Mouse (Mus musculus): ENCODE results near the gene Nynrin. TPM values are rescaled to one million over a fixed set of nuclear protein-coding genes. Genes with fewer than 3 reads are reported as not detected.

The Nynrin gene
- total RNA-seq (2021) (10 to 100 TPM in 1 of 2 experiments, 1 to 10 TPM in 1; 7.2 to 16.1 TPM), polyA plus RNA-seq (2012; rRNA removed) (5.1 and 5.3 TPM in 2 replicates)
- long read RNA-seq, full-length matches to known transcripts, result 1 of 4 reads
- long read RNA-seq, partial matches to known transcripts, result 0 of 4 reads
- long read RNA-seq, other reads (novel, unspliced or antisense), result 3 of 4 reads

- DNase-seq, result peak; percentile 69
Observed at GRCm38 (mm10) chr14:55853621-55854285, at the start of gene Nynrin. Gene Nynrin, plus strand, starts transcription at chr14:55854010.

- DNase-seq, result peak; percentile 79
Observed at GRCm38 (mm10) chr14:55814885-55815284, 38.9 kb upstream of the Nynrin start.

GRCm38 (mm10) chr14:55815310-55815751 lies 38.5 kb upstream of the Nynrin start:
- DNase-seq, result peak; percentile 89

GRCm38 (mm10) chr14:55819845-55820405 lies 33.9 kb upstream of the Nynrin start:
- no peak for DNase-seq

- DNase-seq, result no peak
Observed at GRCm38 (mm10) chr14:55820576-55820975, 33.2 kb upstream of the Nynrin start.

GRCm38 (mm10) chr14:55822435-55822990 lies 31.3 kb upstream of the Nynrin start:
- peak; percentile 80 for DNase-seq

GRCm38 (mm10) chr14:55822991-55823762 lies 30.6 kb upstream of the Nynrin start, which contains the start of gene Nfatc4:
Gene Nfatc4, plus strand, starts transcription at chr14:55823144.
- peak; percentile 85 for DNase-seq

- peak; percentile 63 for DNase-seq
Observed at GRCm38 (mm10) chr14:55824001-55824480, 29.8 kb upstream of the Nynrin start.

- DNase-seq, result peak; percentile 51
Observed at GRCm38 (mm10) chr14:55824481-55825215, 29.2 kb upstream of the Nynrin start.

GRCm38 (mm10) chr14:55825216-55826051 lies 28.4 kb upstream of the Nynrin start:
- peak; percentile 43 for DNase-seq

- DNase-seq, result peak; percentile 13
Observed at GRCm38 (mm10) chr14:55826142-55826541, 27.7 kb upstream of the Nynrin start.

GRCm38 (mm10) chr14:55826551-55827340 lies 27.1 kb upstream of the Nynrin start:
- peak; percentile 14 for DNase-seq

GRCm38 (mm10) chr14:55828716-55829263 lies 25.0 kb upstream of the Nynrin start:
- peak; percentile 30 for DNase-seq

GRCm38 (mm10) chr14:55829854-55830253 lies 24.0 kb upstream of the Nynrin start:
- DNase-seq, result no peak

- DNase-seq, result no peak
Observed at GRCm38 (mm10) chr14:55830331-55830730, 23.5 kb upstream of the Nynrin start.

GRCm38 (mm10) chr14:55833126-55833525 lies 20.7 kb upstream of the Nynrin start:
- no peak for DNase-seq

- DNase-seq, result no peak
Observed at GRCm38 (mm10) chr14:55834808-55835533, 18.8 kb upstream of the Nynrin start.

GRCm38 (mm10) chr14:55838312-55838711 lies 15.5 kb upstream of the Nynrin start:
- DNase-seq, result no peak

Measured in adrenal gland, adult 2 months (tissue).